In genomic region chr7:63113671-63114070, GRCm38 (mm10) we compare ENCODE assay signal across 28 mouse cellular contexts.
DNase-seq lines count a peak whose midpoint lies in the region; ATAC-seq and TF ChIP-seq lines count a peak whose summit lies in the region.
"Had no signal": no experiment of that assay in that cellular context is flagged by ENCODE, and none has a peak within 500 bp of the region (broad histone marks: within the 10 kb centered on the region; RNA-seq: fewer than 3 reads in every experiment).

No protein-coding gene starts in this region.

- H3K4me2 ChIP-seq in forebrain, embryonic 11.5 days (ENCODE audit: low read depth, low read length, severe bottlenecking) = no peak overlapping the region
- H3K4me2 ChIP-seq in forebrain, embryonic 15.5 days (replicated peaks) = no peak overlapping the region
- no peak overlapping the region for H3K4me2 ChIP-seq in midbrain, postnatal 0 days (ENCODE audit: low read depth, low read length, poor library complexity, severe bottlenecking)
- H3K4me2 ChIP-seq in neural tube, embryonic 12.5 days (replicated peaks) = no peak overlapping the region
- H3K4me2 ChIP-seq: embryonic facial prominence, embryonic 12.5 days; heart, embryonic 13.5 days; kidney, embryonic 15.5 days; limb, embryonic 13.5 days; liver, embryonic 12.5 days had no signal

- H3K27ac ChIP-seq in forebrain, embryonic 11.5 days (ENCODE audit: low read depth, low read length) = no peak overlapping the region
- H3K27ac ChIP-seq in forebrain, embryonic 15.5 days (replicated peaks) = no peak overlapping the region
- peak overlapping the region; percentile 65 for H3K27ac ChIP-seq in midbrain, embryonic 10.5 days (replicated peaks)
- H3K27ac ChIP-seq in midbrain, postnatal 0 days (ENCODE audit: low read depth, low read length) = no peak overlapping the region
- no peak overlapping the region for H3K27ac ChIP-seq in neural tube, embryonic 12.5 days
- H3K27ac ChIP-seq: embryonic facial prominence, embryonic 12.5 days; heart, embryonic 13.5 days; kidney, embryonic 15.5 days; limb, embryonic 13.5 days; liver, embryonic 12.5 days had no signal

- no peak overlapping the region for H3K4me3 ChIP-seq in forebrain, embryonic 11.5 days (ENCODE audit: low read depth, low read length)
- H3K4me3 ChIP-seq in forebrain, embryonic 15.5 days = no peak overlapping the region
- no peak overlapping the region for H3K4me3 ChIP-seq in midbrain, embryonic 10.5 days
- H3K4me3 ChIP-seq in midbrain, postnatal 0 days (ENCODE audit: low read depth, low read length) = no peak overlapping the region
- no peak overlapping the region for H3K4me3 ChIP-seq in neural tube, embryonic 12.5 days
- H3K4me3 ChIP-seq: embryonic facial prominence, embryonic 12.5 days; heart, embryonic 13.5 days; kidney, embryonic 15.5 days; limb, embryonic 13.5 days; liver, embryonic 12.5 days had no signal

- H3K9me3 ChIP-seq in forebrain, embryonic 11.5 days (ENCODE audit: control insufficient read depth, low read length) = no peaks in the 10 kb centered on the region
- no peaks in the 10 kb centered on the region for H3K9me3 ChIP-seq in forebrain, embryonic 15.5 days
- H3K9me3 ChIP-seq in midbrain, embryonic 10.5 days (replicated peaks) = no peaks in the 10 kb centered on the region
- H3K9me3 ChIP-seq in midbrain, postnatal 0 days (ENCODE audit: low read length) = no peaks in the 10 kb centered on the region
- no peaks in the 10 kb centered on the region for H3K9me3 ChIP-seq in neural tube, embryonic 12.5 days
- H3K9me3 ChIP-seq: embryonic facial prominence, embryonic 12.5 days; heart, embryonic 13.5 days; kidney, embryonic 15.5 days; limb, embryonic 13.5 days; liver, embryonic 12.5 days had no signal

- TF ChIP-seq CTCF in midbrain, postnatal 0 days (IDR thresholded peaks at IDR 0.05) = no peak

- no peaks in the 10 kb centered on the region for H3K27me3 ChIP-seq in forebrain, embryonic 11.5 days (ENCODE audit: control insufficient read depth, insufficient read depth, low read length)
- H3K27me3 ChIP-seq in forebrain, embryonic 15.5 days = no peaks in the 10 kb centered on the region
- H3K27me3 ChIP-seq in midbrain, embryonic 10.5 days (ENCODE audit: low read depth, poor library complexity, severe bottlenecking) = no peaks in the 10 kb centered on the region
- no peaks in the 10 kb centered on the region for H3K27me3 ChIP-seq in midbrain, postnatal 0 days (ENCODE audit: insufficient read depth, low read length)
- H3K27me3 ChIP-seq in neural tube, embryonic 12.5 days (replicated peaks) = no peaks in the 10 kb centered on the region
- H3K27me3 ChIP-seq: embryonic facial prominence, embryonic 12.5 days; heart, embryonic 13.5 days; kidney, embryonic 15.5 days; limb, embryonic 13.5 days; liver, embryonic 12.5 days had no signal

- H3K36me3 ChIP-seq in forebrain, embryonic 11.5 days (ENCODE audit: control insufficient read depth, insufficient read depth, low read length) = no peaks in the 10 kb centered on the region
- no peaks in the 10 kb centered on the region for H3K36me3 ChIP-seq in forebrain, embryonic 15.5 days
- no peaks in the 10 kb centered on the region for H3K36me3 ChIP-seq in midbrain, embryonic 10.5 days
- no peaks in the 10 kb centered on the region for H3K36me3 ChIP-seq in midbrain, postnatal 0 days (ENCODE audit: insufficient read depth, low read length)
- H3K36me3 ChIP-seq in neural tube, embryonic 12.5 days = 0 out of 2 replicates have a peak, but pooled peaks cover 3% of the 10 kb centered on the region
- H3K36me3 ChIP-seq: embryonic facial prominence, embryonic 12.5 days; heart, embryonic 13.5 days; kidney, embryonic 15.5 days; limb, embryonic 13.5 days; liver, embryonic 12.5 days had no signal

- H3K9ac ChIP-seq in forebrain, embryonic 11.5 days (ENCODE audit: low read length) = no peak overlapping the region
- H3K9ac ChIP-seq in forebrain, embryonic 15.5 days (replicated peaks) = no peak overlapping the region
- no peak overlapping the region for H3K9ac ChIP-seq in midbrain, postnatal 0 days (replicated peaks; ENCODE audit: low read length, poor library complexity, severe bottlenecking)
- H3K9ac ChIP-seq in neural tube, embryonic 12.5 days = no peak overlapping the region
- H3K9ac ChIP-seq: embryonic facial prominence, embryonic 12.5 days; forebrain, postnatal 0 days; heart, embryonic 13.5 days; kidney, embryonic 15.5 days; limb, embryonic 13.5 days; liver, embryonic 12.5 days had no signal

- 0 out of 2 replicates have a peak, but pooled peaks cover 2% of the 10 kb centered on the region for H3K4me1 ChIP-seq in forebrain, embryonic 11.5 days (replicated peaks; ENCODE audit: control insufficient read depth, insufficient read depth, low read length)
- H3K4me1 ChIP-seq in forebrain, embryonic 15.5 days = no peaks in the 10 kb centered on the region
- peaks cover 17% of the 10 kb centered on the region for H3K4me1 ChIP-seq in midbrain, embryonic 10.5 days
- H3K4me1 ChIP-seq in midbrain, postnatal 0 days (ENCODE audit: insufficient read depth, low read length) = no peaks in the 10 kb centered on the region
- H3K4me1 ChIP-seq in neural tube, embryonic 12.5 days = no peaks in the 10 kb centered on the region
- H3K4me1 ChIP-seq: embryonic facial prominence, embryonic 12.5 days; heart, embryonic 13.5 days; kidney, embryonic 15.5 days; limb, embryonic 13.5 days; liver, embryonic 12.5 days had no signal

- ATAC-seq in forebrain, embryonic 11.5 days (replicated peaks; ENCODE audit: low FRiP score) = peak; percentile 75
- ATAC-seq in forebrain, embryonic 15.5 days (replicated peaks) = no peak
- no peak for ATAC-seq in midbrain, postnatal 0 days (ENCODE audit: low FRiP score)
- ATAC-seq in neural tube, embryonic 12.5 days (ENCODE audit: low FRiP score, low read depth) = peak; percentile 52
- ATAC-seq: forebrain, postnatal 0 days; intestine, postnatal 0 days; liver, embryonic 12.5 days had no signal

- no peak for DNase-seq in forebrain, embryonic 11.5 days (ENCODE audit: low spot score)
- peak; percentile 17 for DNase-seq in midbrain, embryonic 10.5 days (ENCODE audit: low spot score)
- DNase-seq in midbrain, postnatal 0 days (ENCODE audit: low spot score) = no peak
- DNase-seq in embryo, embryonic 11 days = peak; percentile 33
- DNase-seq in right cerebral cortex, postnatal 14 days = no peak
- no peak for DNase-seq in thymus, postnatal 25 days
- DNase-seq: adrenal gland, postnatal 14 days; cerebellum, adult 8-10 months; cerebellum, postnatal 36 days; forebrain, postnatal 0 days; gastrocnemius, postnatal 14 days; heart, adult 18-20 months; heart, postnatal 14 days; kidney, postnatal 4 days; layer of hippocampus, adult 9-11 months; lung, adult 18-20 months; lung, postnatal 10 days; midbrain, embryonic 14.5 days; right cerebral cortex, adult 18-20 months; thymus, adult 18-20 months had no signal

- WGBS in forebrain, embryonic 11.5 days = 9% methylated on average over 2 of the region's 2 CpGs
- WGBS in forebrain, embryonic 15.5 days = 5% methylated on average over 2 of the region's 2 CpGs
- WGBS in midbrain, embryonic 10.5 days = 16% methylated on average over 2 of the region's 2 CpGs
- 21% methylated on average over 2 of the region's 2 CpGs for WGBS in midbrain, postnatal 0 days
- 13% methylated on average over 2 of the region's 2 CpGs for WGBS in neural tube, embryonic 12.5 days

Comparison
In these comparisons a context has a peak if more than half of its experiments do, and no peak if none do; other contexts are left out.
1. ATAC-seq: peak in forebrain, embryonic 11.5 days (single experiment) and neural tube, embryonic 12.5 days (single experiment); none in forebrain, embryonic 15.5 days (single experiment) and midbrain, postnatal 0 days (single experiment).
2. DNase-seq: peak in midbrain, embryonic 10.5 days (single experiment) and embryo, embryonic 11 days (single experiment); none in forebrain, embryonic 11.5 days (single experiment), midbrain, postnatal 0 days (single experiment), right cerebral cortex, postnatal 14 days (single experiment) and thymus, postnatal 25 days (single experiment).